Mouse (Mus musculus) adrenal gland, adult 18-20 months (tissue): ENCODE results near the gene Smarca5. TPM values are rescaled to one million over a fixed set of nuclear protein-coding genes. Genes with fewer than 3 reads are reported as not detected.

Source experiments
- DNase-seq, 2 experiments: peaks; one replicate each; pipeline ENCODE4 v3.0.0; 2021 to 2022; ENCODE audit warnings: low spot score in 2 of 2
- long read RNA-seq, 2 experiments: library from polyadenylated mRNA; stranded (forward); transcript quantifications; one replicate each; pipeline ENCODE4 v2.0.0; 2021
- total RNA-seq, 2 experiments: library from RNA; stranded (reverse); gene quantifications; 1 replicate in 1 of 2; 2 replicates in 1 of 2; pipeline ENCODE4 v1.2.3; 2021

Smarca5 gene
- 10 to 100 TPM; 74.5 to 77.2 TPM for total RNA-seq
- long read RNA-seq, experiment 1, full-length matches to known transcripts = 85 of 88 reads
- long read RNA-seq, experiment 1, partial matches to known transcripts = 3 of 88 reads
- long read RNA-seq, experiment 1, other reads (novel, unspliced or antisense) = 0 of 88 reads
- long read RNA-seq, experiment 2, full-length matches to known transcripts = 89 of 164 reads
- long read RNA-seq, experiment 2, partial matches to known transcripts = 73 of 164 reads
- long read RNA-seq, experiment 2, other reads (novel, unspliced or antisense) = 2 of 164 reads

DNA sequence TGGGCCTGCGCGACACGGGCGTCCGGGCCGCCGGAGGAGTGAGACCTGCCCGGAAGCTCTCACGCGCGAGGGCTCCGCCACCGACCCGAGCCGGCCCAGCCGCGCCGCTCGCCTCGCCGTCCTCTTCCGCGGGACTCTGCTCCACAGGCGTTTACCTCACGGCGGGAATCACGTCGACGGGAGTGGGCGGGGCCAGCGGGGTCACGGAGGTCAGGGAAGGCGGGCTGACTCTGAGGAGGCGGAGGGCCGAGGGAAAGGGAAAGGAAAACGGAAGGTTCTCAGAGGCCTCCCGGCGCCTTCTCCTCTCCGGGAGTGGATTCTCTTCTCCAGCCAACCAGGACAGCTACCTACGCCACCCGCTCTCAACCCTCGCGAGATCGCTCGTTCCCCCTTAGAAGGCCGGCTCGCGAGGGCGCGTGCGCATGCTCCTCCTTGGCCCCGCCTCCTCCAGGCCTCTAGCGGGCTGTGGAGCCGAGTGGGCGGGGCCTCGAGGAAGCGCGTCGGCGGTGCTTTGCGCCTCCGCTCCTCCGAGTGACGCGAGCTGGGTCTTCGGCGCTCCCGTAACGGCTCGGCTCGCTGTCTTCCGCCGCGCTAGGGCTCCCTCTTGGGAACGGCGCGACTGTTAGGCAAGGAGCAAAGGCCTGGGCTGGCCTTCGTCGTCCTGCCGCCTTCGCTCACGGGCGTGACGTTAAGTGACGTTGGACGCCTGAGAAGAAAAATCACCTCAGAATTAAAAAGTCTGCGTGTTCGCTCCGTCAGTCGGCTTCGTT is at the start of gene Smarca5:
Smarca5 (minus strand) TSS at position 343 of the 770 bp plus-strand sequence.
- peak; percentile 96 to 97 for DNase-seq

- DNase-seq = no peak
Measured at GRCm38 (mm10) chr8:80784559-80784958, 45.3 kb upstream of the Smarca5 start.

GRCm38 (mm10) chr8:80783271-80783670 is 44.0 kb upstream of the Smarca5 start:
- DNase-seq = no peak

DNA sequence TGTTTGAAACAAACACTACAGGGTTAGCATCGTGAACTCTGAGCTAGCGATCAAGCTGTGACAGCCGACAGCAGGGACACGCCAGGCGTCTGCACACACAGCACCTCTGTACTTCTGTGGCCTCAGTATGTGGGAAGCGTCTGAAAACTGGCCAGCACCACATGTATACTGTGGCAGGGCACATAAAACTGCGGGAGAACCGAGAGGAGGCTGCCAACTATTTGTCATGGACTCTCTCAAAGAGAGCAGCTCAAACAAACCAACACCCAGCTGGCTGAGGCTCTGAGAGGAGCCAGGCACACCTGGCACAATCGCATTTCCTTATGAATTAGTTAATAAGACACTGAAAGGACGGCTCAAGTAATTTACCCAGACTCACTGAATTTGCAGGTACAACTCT is 42.0 kb upstream of the Smarca5 start:
- DNase-seq = no peak

- DNase-seq = no peak
Measured at GRCm38 (mm10) chr8:80780271-80780670, 41.0 kb upstream of the Smarca5 start.

DNA sequence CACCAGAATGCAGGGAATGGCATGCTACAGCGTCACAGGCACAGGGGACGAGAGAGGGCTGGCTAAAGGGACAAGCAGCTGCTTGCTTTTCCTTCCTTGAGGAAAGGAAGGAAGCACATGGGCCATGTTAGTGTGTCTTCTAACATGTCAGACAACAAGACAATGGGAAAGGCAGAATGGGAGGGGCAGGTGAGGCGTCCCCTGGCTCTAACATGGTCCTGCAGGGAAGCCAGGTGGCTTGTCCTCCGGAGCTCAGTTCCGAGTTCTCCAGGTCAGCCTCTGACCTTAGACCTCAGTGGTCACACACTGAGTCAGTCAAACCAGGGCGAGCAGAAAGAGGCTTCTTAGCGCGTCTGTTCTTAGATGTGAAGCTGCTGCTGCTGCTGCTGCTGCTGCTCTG is 37.1 kb upstream of the Smarca5 start:
- DNase-seq = no peak

GRCm38 (mm10) chr8:80772732-80773460 is 33.6 kb upstream of the Smarca5 start:
- DNase-seq = no peak

DNA sequence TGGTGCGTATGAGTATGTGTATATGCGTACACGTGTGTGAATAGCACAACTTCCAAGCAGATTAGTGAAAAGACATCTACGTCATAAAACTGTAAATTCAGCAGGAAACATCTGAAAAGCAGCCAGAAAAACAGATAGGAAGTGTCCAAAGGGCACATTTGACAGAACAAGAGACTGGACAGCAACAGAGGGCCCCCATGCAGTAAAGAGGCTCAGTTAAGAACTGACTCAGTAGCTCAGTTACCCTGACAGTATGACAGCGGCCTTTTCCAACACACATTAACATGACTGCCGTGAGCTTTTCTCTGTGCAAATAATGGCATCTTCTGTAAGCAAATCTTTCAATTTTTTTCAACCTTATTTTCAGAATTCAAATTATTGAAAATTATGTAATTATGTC is 29.2 kb upstream of the Smarca5 start:
- DNase-seq = no peak

DNA sequence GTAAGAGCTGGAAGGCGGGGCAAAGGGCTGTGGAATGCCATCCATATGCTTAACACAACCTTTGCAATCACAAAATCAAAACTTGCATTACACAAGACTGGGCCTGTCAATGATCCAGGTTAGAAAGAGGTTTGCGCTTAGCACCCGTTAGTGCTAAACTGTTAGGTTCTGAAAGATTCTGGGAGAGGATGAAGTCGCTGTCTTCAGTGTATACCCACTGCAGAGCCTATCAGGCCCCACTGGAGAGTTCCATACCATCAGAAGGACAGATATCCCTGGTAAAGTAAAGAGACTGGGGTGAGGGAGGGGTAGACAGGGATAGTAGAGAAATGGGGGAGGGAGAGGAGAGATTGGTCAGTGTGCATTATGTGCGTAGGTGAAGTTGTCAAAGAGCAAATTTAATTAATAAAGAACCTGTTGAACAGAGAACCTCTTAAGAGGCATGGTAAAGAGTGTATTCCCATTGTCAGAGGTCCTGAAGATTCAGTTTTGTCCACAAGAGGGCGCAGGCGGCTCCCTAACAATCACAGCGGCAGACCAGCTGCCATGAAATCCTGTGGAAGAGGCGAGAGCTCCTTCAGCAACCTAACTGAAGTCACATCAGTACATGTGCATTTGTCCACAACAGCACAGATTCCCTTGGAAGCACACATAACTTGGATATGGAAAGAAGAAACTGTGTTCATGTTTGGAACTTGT is 13.9 kb upstream of the Smarca5 start:
- DNase-seq = peak; percentile 78 to 83

- DNase-seq = no peak
Measured at GRCm38 (mm10) chr8:80752429-80752828, 13.1 kb upstream of the Smarca5 start.

DNA sequence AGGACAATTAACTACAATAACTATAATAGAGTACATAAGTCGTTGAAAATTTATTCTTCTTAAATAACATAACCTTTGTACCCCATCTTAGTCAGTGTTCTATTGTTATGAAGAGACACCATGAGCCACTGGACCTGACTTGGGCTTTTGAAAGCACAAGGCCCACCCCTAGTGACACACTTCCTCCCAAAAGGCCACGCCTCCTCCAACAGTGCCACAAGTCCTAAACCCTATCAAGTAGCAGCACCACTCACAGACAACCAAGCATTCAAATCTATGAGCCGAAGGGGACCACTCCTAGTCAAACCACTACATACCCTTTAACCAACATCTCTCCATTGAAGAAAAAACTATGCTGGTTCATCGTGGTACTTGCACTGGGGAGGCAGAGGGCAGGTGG is 9.8 kb upstream of the Smarca5 start:
- DNase-seq = no peak

DNA sequence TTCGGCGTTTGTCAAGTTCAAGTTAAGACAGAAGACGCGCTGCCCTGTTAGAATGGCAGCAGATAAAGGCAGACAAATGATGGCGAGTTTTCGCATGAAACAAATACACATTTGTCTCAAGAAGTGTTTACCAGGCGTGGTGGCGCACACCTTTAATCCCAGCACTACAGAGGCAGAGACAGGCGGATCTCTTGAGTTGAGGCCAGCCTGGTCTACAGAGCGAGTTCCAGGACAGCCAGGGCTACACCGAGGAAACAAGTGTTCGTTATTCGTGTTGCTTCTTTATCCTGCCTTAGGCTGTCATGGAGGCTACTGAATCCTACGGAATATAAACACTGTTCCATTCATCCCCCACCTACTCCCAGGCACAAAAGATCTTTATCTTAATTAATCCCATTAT is 635 bp upstream of the Smarca5 start:
- no peak for DNase-seq

GRCm38 (mm10) chr8:80738388-80739154 is 726 bp downstream of the Smarca5 start:
- DNase-seq = peak; percentile 32 to 52

GRCm38 (mm10) chr8:80738046-80738387 is 1.3 kb downstream of the Smarca5 start:
- DNase-seq = peak; percentile 20 to 32

GRCm38 (mm10) chr8:80732326-80732725 is 7.0 kb downstream of the Smarca5 start:
- DNase-seq = no peak

DNA sequence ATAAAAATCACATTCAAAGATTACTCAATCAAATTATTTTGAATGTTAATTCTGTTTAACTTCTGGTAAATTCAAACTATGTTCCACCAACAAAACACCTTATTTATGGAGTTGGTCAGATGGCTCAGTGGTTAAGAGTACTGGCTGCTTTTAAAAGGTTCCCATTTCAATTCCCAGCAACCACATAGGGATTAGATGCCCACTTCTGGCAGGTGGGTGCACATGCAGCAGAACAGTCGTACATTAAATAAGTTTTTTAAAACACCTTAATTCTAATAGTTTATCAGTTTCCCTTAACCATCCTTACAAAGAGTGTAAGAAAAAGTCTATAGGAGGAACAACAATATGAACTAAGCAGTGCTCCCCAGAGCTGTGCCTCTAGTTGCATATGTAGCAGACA is 24.8 kb downstream of the Smarca5 start:
- DNase-seq = no peak

DNA sequence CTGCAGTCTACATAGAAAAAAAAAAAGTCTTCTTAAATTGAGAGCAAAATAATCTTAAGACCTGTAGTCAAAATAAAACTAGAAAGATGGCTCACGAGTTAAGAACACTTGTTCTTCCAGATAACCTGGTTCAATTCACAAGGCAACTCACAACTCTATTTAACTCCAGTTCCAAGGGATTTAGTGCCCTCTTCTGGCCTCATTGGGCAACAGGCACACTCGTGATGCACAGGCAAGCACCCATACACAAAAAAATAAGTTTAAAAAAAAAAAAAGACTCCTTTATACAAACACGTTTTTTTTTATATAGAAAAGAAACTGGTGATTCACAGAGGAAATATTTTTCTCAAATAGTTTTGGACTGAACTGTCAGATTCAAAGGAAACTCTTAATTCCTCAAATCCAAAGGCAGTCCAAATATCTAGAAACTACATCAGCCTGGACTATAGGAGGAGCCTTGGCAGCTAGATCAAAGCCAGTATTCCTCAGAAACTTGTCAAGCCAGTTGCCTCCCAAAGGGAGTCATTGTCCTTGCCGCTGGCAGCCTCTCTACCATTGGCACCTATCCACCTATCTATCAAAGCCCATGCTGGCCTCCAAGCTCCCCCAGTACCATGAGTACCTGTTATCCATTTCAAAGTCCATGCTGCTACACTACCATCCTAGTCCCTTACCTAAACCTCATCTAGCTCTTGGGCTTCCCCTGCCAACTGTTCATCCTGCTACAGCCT is 28.5 kb downstream of the Smarca5 start:
- no peak for DNase-seq

DNA sequence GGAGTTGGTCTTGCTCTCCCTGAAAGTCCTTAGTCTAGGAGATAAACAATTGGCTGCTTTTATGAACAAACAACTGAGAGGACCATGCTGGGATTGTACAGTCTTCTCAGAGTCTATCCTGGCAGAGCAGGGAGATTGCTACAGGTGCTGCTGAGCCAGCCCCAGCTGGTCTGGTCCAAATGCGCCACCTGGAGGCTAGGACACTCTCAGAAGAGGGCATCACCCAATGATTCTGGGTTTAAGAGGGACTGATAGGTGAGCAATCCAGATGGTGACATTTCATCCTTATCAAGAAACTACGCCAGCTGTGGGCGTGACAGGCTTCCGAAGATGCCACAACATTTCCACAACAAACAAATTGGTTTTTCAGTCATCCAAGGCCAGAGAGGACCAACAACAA is 51.2 kb downstream of the Smarca5 start:
- peak; percentile 60 to 62 for DNase-seq

- no peak for DNase-seq
Measured at GRCm38 (mm10) chr8:80683756-80684335, 55.5 kb downstream of the Smarca5 start.

GRCm38 (mm10) chr8:80682594-80682993 is 56.7 kb downstream of the Smarca5 start:
- DNase-seq = no peak
